Mouse (Mus musculus) erythroblast, adult 5-6 weeks (primary cell): ENCODE measurements around the gene Mrpl36. TPM values are rescaled to one million over a fixed set of nuclear protein-coding genes. Genes with fewer than 3 reads are reported as not detected.

Experiments used
- ATAC-seq: replicated peaks from 2 replicates; pipeline ENCODE4 v1.8.0; 2016; ENCODE audit warnings: moderate number of reproducible peaks, mild to moderate bottlenecking, moderate TSS enrichment, inconsistent platforms; ENCODE audit not compliant: poor library complexity, low FRiP score, severe bottlenecking
- total RNA-seq, 2 experiments: library from RNA; stranded (forward) in 1 of 2; stranded (reverse) in 1 of 2; fragments of 150-400 nt in 1 of 2; fragments of 200-764, 138-1000 nt in 1 of 2; gene quantifications; 2 replicates each; pipeline versions ENCODE4 v1.2.3 to v1.2.4; 2015 to 2017; ENCODE audit warnings: low replicate concordance in 2 of 2

The Mrpl36 gene
- total RNA-seq (2015; ENCODE audit: low replicate concordance) (7.5 and 28.6 TPM in 2 replicates), total RNA-seq (2017; ENCODE audit: low replicate concordance) (12.5 and 12.9 TPM in 2 replicates)

- ATAC-seq: peak; percentile 88
Observed at GRCm38 (mm10) chr13:73327827-73328698, at the start of gene Mrpl36, which contains the start of gene Ndufs6. Gene Mrpl36, plus strand, starts transcription at chr13:73328513. Gene Ndufs6, minus strand, starts transcription at chr13:73328542.

DNA sequence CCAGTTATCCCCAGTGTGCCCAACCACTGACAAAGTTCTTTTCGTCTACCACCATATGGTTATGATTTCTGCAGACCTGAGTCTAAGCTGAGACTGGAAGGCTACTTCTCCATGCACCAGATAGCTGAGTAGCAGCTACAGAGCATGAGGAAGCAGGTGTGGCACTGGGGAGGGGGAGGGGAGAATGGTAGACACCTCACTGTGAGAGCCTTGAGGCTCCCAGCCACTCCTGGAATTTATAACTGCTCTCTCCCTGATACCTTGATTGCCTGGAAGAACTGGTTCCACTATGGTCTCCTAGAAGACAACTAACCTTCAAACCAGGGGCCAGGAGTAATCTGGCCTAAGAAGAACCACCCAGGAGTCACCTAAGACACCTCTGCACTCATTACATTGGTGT lies 49.1 kb upstream of the Mrpl36 start:
- ATAC-seq: no peak

DNA sequence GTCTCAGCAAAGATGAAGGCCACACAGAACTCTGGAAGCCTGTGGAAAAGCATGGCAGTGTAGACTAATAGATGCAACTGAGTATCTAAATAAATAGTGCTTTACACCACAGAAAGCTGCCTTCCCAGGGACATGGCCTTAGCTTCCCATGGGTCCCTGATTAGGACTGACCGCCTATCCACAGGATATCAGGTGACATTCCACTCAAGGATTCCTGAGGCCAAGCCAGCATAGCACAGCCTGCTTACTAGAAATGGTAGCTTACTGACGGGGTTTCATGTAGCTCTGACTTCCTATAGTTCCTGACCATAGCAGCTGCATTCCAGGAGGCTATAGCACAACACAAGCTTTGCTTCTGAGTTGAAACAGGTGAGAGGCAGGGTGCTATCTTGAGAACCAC lies 45.9 kb upstream of the Mrpl36 start:
- ATAC-seq: no peak

GRCm38 (mm10) chr13:73283534-73283933 lies 44.8 kb upstream of the Mrpl36 start:
- no peak for ATAC-seq

GRCm38 (mm10) chr13:73290206-73290605 lies 38.1 kb upstream of the Mrpl36 start:
- no peak for ATAC-seq

GRCm38 (mm10) chr13:73291102-73291501 lies 37.2 kb upstream of the Mrpl36 start:
- ATAC-seq: no peak

DNA sequence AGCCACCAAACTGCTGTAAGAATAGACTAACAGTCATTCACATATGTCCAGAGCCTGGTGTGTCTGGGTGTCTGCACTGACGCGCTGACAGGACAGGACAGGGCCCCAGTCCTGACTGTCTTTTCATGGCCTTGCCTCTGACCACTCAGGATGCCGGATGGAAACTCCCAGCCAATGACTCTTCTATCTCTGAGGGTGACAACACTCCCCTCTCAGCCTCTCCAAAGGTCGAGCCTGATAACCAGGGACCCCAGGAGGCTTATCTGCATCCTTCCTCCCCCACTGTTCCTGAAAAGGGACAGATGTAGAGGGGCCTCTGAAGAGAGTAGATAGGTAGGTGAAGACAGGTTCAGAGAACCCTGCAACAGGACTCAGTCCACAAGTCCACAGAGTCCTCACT lies 29.6 kb upstream of the Mrpl36 start:
- no peak for ATAC-seq

DNA sequence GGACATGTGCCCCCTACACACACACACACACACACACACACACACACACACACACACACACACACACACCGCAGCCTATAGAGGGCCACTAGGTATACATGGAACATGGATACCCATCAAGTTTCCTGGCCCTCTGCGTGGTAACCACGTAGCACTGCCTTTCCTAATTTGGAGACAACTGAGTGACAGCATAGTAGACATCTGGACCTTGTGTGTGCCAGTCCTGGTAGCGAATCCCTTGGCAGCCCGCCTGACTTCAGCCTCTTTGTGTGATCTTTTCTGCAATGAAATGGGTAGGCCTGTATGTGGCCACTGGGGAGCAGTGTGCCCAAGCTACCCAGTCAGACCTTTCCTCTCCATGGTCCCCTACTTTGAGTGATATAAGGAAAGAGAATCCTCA lies 29.0 kb upstream of the Mrpl36 start:
- ATAC-seq: no peak

DNA sequence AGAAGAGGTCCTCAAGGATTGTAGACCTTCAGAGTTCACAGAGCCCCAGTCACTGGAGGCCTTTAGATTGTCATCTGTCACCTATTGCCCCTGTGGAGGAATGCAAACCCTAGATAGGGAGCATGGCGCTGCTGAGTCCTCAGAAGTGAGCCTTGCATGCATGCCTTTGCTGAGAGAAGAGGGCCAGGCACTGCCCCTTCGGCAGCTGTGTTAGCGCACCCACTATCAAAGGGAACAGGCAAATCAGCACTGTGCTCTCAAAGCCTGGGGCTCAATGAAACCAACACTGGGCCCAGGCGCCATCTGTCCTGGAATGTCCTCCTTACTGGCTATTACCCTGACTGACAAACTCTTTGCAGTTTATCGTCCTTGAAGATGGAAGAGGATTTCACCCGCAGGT lies 23.6 kb upstream of the Mrpl36 start:
- ATAC-seq: no peak

DNA sequence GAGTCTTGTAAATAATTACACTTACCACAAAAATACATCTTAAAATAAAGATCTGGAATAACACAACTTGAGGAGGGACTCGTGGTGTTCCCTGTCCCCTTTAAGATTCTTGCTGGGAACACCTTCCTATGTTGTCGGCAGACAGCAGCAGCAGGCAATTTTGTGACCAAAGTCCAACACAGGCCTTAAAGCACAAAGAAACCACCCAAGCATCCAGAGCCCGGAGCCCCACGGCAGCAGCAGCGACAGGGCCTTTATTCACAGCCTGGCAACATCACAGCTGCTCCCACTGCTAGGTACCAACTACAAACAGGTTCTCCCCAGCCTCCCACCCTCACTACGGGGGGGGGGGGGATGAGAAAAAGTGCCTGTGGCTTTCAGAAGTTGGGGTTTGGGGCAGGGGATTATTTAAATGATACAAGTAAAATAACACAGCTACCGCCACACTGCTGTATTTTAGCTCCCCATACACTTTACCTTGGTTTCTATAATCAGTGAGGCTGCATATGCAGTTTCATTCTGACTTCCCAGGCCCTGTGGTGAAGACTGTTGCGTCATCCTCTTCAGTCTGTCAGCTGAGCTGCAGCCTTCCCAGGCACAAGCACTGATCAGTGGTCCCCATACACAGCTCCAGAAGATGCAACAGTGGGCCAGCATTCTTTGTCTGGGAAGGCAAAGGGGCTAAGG lies 22.8 kb upstream of the Mrpl36 start:
- no peak for ATAC-seq

DNA sequence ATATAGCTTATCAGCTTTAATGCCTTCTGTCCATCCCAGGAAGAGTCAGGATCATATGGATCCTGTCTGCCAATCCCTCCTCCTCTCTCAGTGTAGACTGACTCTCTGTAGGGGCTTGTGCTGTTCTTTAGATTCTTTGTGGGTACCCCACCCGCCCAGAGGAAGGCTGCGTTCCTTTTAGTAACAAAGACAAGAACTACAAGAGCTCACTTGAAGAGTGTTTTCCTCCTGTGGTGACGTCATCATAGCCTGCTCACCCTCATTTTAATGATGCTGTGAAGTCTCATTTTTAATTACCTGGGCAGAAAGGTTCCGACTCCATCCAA lies 22.3 kb upstream of the Mrpl36 start:
- ATAC-seq: no peak

GRCm38 (mm10) chr13:73306430-73306829 lies 21.9 kb upstream of the Mrpl36 start:
- ATAC-seq: no peak

DNA sequence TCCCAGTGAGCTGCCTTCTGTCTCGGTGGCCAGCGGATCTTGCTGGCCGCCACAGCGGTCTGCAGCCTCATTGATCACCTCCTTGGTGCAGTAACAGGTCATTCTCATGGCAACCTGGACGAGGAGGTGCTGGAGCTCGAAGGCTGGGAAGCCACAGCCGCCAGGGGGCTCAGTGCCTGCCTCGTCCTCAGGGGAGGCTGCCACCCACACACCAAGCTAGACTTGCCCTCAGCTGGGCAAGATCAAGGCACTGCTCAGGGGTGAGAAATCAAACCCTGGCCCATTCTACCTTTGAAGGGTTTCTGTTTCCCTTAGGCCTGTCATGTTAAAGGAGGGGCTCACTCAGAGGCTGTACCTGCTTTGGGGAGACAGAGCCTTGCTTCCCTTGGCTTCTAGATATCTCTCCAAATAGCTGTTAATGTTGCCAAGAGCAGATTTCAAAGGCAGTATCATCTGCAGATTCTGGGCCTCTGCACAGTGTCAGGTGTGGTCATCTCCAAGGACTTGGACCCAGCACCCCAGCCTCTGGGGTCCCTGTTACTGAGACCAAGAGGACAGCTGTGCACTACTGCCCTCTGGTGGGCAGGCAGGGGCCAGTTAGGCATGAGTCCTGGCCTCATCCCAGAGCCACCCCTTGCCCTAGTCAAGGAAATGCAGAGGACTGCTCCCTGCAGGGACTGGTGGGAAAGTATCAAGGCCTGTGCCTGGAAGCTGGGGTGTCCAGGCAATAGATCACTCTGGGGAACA lies 18.0 kb upstream of the Mrpl36 start:
- peak; percentile 54 for ATAC-seq

- ATAC-seq: no peak
Observed at GRCm38 (mm10) chr13:73320048-73320447, 8.3 kb upstream of the Mrpl36 start.

GRCm38 (mm10) chr13:73322626-73323025 lies 5.7 kb upstream of the Mrpl36 start:
- no peak for ATAC-seq

- ATAC-seq: no peak
Observed at GRCm38 (mm10) chr13:73323406-73323805, 4.9 kb upstream of the Mrpl36 start.

GRCm38 (mm10) chr13:73330844-73331501 lies 2.7 kb downstream of the Mrpl36 start:
- ATAC-seq: peak; percentile 86

DNA sequence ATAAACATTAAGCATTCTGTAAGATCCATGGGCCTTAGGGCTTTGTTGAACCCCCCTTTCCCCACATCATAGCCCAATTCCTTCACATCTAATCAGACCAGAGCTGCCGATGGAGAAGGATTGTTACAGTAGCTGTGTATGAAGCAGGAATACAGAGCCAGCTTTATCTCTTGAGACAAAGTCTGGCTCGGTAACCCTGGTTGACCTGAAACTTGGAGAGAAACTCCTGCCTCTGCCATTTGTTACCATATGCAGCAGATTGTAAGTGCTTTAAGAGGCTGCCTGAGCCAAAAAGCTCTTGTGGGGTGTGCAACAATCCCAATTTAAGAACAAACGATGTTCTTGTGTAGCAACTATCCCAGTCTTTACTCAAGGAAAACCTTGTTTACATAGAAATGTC lies 3.4 kb downstream of the Mrpl36 start:
- no peak for ATAC-seq

DNA sequence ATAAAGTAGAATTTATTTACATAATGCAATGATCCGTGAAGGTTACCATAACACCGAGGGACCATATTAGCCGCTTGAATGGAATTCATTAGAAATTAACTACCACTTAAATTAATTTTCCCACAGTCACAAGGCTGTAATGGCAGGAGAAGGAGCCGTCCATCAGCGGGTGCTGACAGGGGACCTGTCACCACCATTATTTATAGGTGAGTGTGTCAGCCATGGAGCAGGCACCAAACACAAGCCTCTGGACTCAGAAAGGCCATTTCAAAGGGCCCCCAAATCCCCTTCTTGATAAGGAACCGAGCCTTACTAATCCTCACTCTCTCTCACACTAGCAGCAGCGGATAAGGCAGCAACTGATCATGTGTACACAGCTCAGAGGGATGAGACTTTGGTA lies 8.4 kb downstream of the Mrpl36 start:
- ATAC-seq: no peak
